Mouse (Mus musculus) limb, embryonic 12.5 days (tissue): Measurements from ENCODE around the gene Atp1a2. TPM values are rescaled to one million over a fixed set of nuclear protein-coding genes. Genes with fewer than 3 reads are reported as not detected.
"Not testable (repeated sequence)": the region's sequence is repeated elsewhere in the genome, so short reads cannot be mapped to it uniquely, and the experiment has no call there.

Experiments used
- ATAC-seq: fragments of 200-750 bp; cut with Nextera tagmentation; 2 replicates; pipeline ENCODE4 v1.8.0; 2017; ENCODE audit warnings: low read depth, moderate TSS enrichment; ENCODE audit not compliant: insufficient number of reproducible peaks, insufficient read depth, low FRiP score, low TSS enrichment
- H3K27ac ChIP-seq: fragments of 300-500 bp; sonication (generic); 2 replicates; pipeline ENCODE4 v1.5.1; 2016; ENCODE audit warnings: mild to moderate bottlenecking, moderate library complexity
- H3K27me3 ChIP-seq: fragments of 300-500 bp; sonication (generic); 2 replicates; pipeline ENCODE4 v1.6.1; 2016; ENCODE audit warnings: mild to moderate bottlenecking, moderate library complexity
- H3K36me3 ChIP-seq: fragments of 300-500 bp; sonication (generic); 2 replicates; pipeline ENCODE4 v1.6.1; 2016; ENCODE audit warnings: mild to moderate bottlenecking, moderate library complexity
- H3K4me1 ChIP-seq: fragments of 300-500 bp; sonication (generic); replicated peaks from 2 replicates; pipeline ENCODE4 v1.6.1; 2016
- H3K4me2 ChIP-seq: fragments of 300-500 bp; sonication (generic); 2 replicates; pipeline ENCODE4 v1.6.1; 2016; ENCODE audit warnings: mild to moderate bottlenecking, moderate library complexity
- H3K4me3 ChIP-seq: fragments of 300-500 bp; sonication (generic); replicated peaks from 2 replicates; pipeline ENCODE4 v1.5.1; 2016; ENCODE audit warnings: mild to moderate bottlenecking
- H3K9ac ChIP-seq: fragments of 300-500 bp; sonication (generic); replicated peaks from 2 replicates; pipeline ENCODE4 v1.6.1; 2016; ENCODE audit warnings: mild to moderate bottlenecking, moderate library complexity
- H3K9me3 ChIP-seq: fragments of 300-500 bp; sonication (generic); 2 replicates; pipeline ENCODE4 v1.6.1; 2016; ENCODE audit warnings: mild to moderate bottlenecking, moderate library complexity
- WGBS: fragments of 180-500 bp; shearing (Covaris S2); methylation state at CpG from one replicate; pipeline ENCODE4 v1.1.7; 2016; 5-methylcytosine and 5-hydroxymethylcytosine counted together
- polyA plus RNA-seq: library from polyadenylated mRNA; unstranded; fragments of >200 nt; fragmentation: Nextera tagmentation; extraction: Ambion mirVana; gene quantifications from 2 replicates; pipeline ENCODE4 v1.2.1, GENCODE M21; 2016

The Atp1a2 gene
- polyA plus RNA-seq, 1 experiment from 2014 or later, result 5.1 TPM

DNA sequence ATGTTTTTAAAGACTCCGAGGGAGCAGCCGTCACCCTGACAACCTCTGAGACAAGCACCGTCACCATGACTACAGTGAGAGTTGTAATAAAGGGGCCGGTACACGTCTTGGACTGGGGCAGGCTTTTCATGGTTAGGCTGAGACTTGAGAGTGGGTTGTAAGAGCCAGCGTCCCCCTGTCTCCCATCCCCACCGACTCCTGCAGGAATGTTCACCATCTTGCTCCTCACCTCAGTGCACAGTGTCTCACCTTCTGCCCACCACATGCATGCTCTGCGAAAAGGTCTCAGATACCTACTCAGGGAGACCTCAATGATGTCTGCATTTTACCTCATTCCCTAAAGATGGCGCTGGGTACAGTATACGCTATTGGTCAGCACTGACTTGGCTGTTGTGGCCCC lies 26.1 kb downstream of the Atp1a2 start:
- Histone ChIP-seq H3K4me3 (no peak overlapping the region), H3K9ac (no peak overlapping the region), H3K4me1 (no peaks in the 10 kb centered on the region), H3K36me3 (no peaks in the 10 kb centered on the region), H3K27ac (no peak overlapping the region), H3K27me3 (no peaks in the 10 kb centered on the region), H3K9me3 (no peaks in the 10 kb centered on the region), H3K4me2 (no peak overlapping the region)
- no peak for ATAC-seq
- 75% methylated on average over 10 of the region's 10 CpGs for WGBS

DNA sequence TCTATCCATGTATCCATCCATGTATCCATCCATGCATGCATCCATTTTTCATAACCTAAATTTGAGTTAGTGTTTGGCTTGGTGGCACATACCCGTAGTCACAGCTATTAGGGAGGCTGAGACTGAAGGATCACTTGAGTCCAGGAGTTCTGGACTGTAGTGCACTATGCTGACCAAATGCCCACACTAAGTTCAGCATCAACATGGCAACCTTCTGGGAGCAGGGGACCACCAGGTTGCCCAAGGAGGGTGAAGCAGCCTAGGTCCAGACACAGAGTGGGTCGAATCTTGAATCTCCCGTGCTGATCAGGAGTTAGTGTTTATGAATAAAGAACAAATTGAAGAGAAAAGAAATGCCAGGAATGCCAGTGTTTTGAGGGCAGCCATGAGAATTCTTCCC lies 26.7 kb downstream of the Atp1a2 start:
- no peaks in the 10 kb centered on the region for H3K9me3 ChIP-seq
- H3K9ac ChIP-seq, result no peak overlapping the region
- H3K4me3 ChIP-seq, result no peak overlapping the region
- no peak overlapping the region for H3K27ac ChIP-seq
- no peak for ATAC-seq
- no peak overlapping the region for H3K4me2 ChIP-seq
- H3K27me3 ChIP-seq, result no peaks in the 10 kb centered on the region
- WGBS, result 89% methylated on average over 3 of the region's 3 CpGs
- H3K36me3 ChIP-seq, result no peaks in the 10 kb centered on the region
- no peaks in the 10 kb centered on the region for H3K4me1 ChIP-seq

DNA sequence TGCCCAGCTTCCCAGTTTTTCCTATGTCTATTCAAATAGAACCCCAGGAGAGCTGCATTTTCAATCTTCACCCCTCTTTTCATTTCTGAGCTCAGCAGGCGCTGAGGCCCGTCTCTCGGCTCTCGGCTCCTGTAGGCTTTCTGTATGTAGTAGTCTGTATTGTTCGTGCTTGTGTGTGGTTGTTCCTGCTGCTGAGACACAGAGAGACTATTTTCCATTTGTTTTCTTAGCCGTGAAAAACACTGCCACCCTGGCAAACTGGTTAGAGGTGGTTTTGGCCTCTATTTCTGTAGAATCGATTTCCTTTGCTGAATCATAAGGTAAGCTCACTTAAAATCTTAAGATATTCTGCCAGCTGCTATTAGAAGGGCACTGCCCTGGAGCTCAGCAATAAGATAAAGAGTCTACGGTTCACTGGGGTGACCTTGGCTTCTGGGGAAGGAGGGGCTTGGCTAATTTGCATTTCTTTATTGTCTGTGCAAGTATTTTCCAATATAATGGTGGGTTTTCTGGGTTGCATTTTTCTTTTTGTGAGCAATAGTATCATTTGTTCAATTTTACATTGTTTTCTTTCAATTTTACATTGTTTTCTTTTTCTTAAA lies 36.3 kb downstream of the Atp1a2 start, which contains the start of gene Igsf8:
TSS of gene Igsf8 (plus strand) at position 165 of the 602 bp plus-strand sequence.
- no peaks in the 10 kb centered on the region for H3K27me3 ChIP-seq
- H3K4me1 ChIP-seq, result no peaks in the 10 kb centered on the region
- no peak for ATAC-seq
- no peak within 1 kb of the TSS for H3K4me2 ChIP-seq
- 68% methylated on average over 8 of the region's 8 CpGs for WGBS
- no peaks in the 10 kb centered on the region for H3K36me3 ChIP-seq
- no peak within 1 kb of the TSS for H3K4me3 ChIP-seq
- H3K9ac ChIP-seq, result no peak within 1 kb of the TSS
- peaks cover 4% of the 10 kb centered on the region for H3K9me3 ChIP-seq
- H3K27ac ChIP-seq, result no peak within 1 kb of the TSS

DNA sequence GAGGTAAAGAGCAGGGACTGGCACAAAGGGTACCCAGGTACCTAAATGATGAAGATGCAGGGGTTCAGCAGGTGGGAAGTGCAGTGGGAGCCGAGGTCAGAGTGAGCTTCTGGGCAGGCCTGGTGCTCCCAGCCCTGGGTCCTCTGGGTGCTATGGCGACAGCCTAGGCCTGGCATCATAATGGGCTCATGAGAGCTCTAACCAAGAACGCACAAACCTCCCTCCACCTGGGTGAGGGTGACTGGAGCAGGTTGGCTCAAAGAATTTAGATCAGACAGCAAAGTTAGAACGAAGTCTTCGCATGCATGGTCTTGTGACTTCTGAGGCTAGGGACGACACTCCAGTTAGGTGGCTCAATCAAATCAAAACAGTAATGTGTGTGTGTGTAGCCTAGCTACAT lies 39.5 kb downstream of the Atp1a2 start, which contains the start of gene Atp1a4:
TSS of gene Atp1a4 (minus strand) at position 101 of the 400 bp plus-strand sequence.
- H3K27ac ChIP-seq, result no peak within 1 kb of the TSS
- 87% methylated on average over 6 of the region's 6 CpGs for WGBS

DNA sequence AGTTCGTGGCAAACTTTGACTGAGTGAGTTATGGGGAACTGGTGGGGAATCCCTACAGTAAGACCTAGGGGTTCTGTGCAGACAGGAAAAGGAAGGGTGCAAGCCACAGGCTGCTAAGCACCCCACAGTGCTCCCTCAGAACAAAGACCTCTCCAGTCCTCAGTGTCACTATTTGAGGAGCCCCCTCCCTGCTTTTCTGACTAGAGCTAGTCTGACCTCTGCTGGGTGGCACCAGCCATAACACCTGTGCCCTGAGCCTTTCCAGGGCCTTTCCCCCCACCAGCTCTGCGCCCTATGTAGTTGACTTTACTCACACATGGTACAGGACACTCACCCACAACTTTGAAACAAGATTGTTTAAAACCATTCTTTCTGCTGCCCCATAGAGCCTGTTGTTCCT lies 50.2 kb downstream of the Atp1a2 start:
- H3K9me3 ChIP-seq, result no peaks in the 10 kb centered on the region
- H3K27ac ChIP-seq, result no peak overlapping the region
- H3K4me1 ChIP-seq, result peaks cover 11% of the 10 kb centered on the region; the same call in 1 of the 2 replicates
- peak; percentile 48; the same call in 1 of the 2 replicates for ATAC-seq
- H3K4me3 ChIP-seq, result no peak overlapping the region
- H3K4me2 ChIP-seq, result no peak overlapping the region
- no peaks in the 10 kb centered on the region for H3K36me3 ChIP-seq
- H3K27me3 ChIP-seq, result peaks cover 22% of the 10 kb centered on the region
- 48% methylated on average over 2 of the region's 2 CpGs for WGBS
- no peak overlapping the region for H3K9ac ChIP-seq

More for the DNA sequence above, 39.5 kb downstream of the Atp1a2 start, which contains the start of gene Atp1a4:
- no peak for ATAC-seq
- H3K4me1 ChIP-seq, result no peaks in the 10 kb centered on the region
- 0 out of 2 replicates have a peak, but pooled peaks cover 3% of the 10 kb centered on the region for H3K9me3 ChIP-seq
- H3K36me3 ChIP-seq, result no peaks in the 10 kb centered on the region
- no peak within 1 kb of the TSS for H3K4me2 ChIP-seq
- no peak within 1 kb of the TSS for H3K4me3 ChIP-seq
- no peaks in the 10 kb centered on the region for H3K27me3 ChIP-seq
- H3K9ac ChIP-seq, result no peak within 1 kb of the TSS

DNA sequence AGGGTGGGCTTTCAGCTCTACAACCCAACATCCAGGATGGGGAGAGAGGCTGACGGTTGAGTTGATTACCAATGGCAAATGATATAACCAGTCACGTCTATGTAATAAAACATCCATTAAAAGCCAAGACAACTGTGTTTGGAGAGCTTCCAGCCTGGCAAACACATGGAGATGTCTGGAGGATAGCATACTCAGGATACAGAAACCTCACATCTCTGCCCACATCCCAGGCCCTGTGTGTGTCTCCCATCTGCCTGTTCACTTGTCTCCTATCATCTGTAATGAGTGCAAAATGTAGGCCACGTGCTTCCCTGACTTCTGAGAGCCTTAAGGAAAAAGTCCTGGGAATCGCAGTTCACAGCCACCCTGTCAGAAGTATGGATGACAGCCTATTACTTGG lies 50.6 kb downstream of the Atp1a2 start:
- Histone ChIP-seq H3K4me2 (no peak overlapping the region), H3K27ac (no peak overlapping the region), H3K9ac (no peak overlapping the region), H3K27me3 (peaks cover 22% of the 10 kb centered on the region), H3K9me3 (no peaks in the 10 kb centered on the region), H3K36me3 (no peaks in the 10 kb centered on the region), H3K4me3 (no peak overlapping the region), H3K4me1 (peaks cover 11% of the 10 kb centered on the region; the same call in 1 of the 2 replicates)
- WGBS, result 69% methylated on average over 4 of the region's 4 CpGs
- no peak for ATAC-seq

DNA sequence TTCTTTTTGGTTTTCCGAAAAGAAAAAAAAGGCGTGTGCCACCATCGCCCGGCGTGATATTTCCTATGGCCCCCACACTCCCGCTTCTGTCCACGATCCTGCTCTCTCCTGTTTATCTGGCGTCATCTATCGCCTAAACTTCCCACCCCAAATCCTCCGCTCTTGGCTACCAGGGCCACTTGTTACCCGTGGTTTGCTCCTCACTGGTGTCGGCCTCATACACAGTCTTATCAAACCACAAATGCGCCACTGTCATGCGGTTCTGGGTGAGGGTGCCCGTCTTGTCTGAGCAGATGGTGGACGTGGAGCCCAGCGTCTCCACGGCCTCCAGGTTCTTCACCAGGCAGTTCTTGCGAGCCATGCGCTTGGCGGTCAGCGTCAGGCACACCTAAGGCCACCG lies 53.2 kb downstream of the Atp1a2 start:
- Histone ChIP-seq H3K4me2 (peak overlapping the region; percentile 35), H3K4me3 (peak overlapping the region; percentile 16; the same call in 1 of the 2 replicates), H3K27me3 (peaks cover 22% of the 10 kb centered on the region), H3K4me1 (peaks cover 11% of the 10 kb centered on the region; the same call in 1 of the 2 replicates)
- WGBS, result 32% methylated on average over 23 of the region's 23 CpGs
- not testable (repeated sequence) for ATAC-seq, H3K9me3 ChIP-seq, H3K36me3 ChIP-seq, H3K27ac ChIP-seq, H3K9ac ChIP-seq

DNA sequence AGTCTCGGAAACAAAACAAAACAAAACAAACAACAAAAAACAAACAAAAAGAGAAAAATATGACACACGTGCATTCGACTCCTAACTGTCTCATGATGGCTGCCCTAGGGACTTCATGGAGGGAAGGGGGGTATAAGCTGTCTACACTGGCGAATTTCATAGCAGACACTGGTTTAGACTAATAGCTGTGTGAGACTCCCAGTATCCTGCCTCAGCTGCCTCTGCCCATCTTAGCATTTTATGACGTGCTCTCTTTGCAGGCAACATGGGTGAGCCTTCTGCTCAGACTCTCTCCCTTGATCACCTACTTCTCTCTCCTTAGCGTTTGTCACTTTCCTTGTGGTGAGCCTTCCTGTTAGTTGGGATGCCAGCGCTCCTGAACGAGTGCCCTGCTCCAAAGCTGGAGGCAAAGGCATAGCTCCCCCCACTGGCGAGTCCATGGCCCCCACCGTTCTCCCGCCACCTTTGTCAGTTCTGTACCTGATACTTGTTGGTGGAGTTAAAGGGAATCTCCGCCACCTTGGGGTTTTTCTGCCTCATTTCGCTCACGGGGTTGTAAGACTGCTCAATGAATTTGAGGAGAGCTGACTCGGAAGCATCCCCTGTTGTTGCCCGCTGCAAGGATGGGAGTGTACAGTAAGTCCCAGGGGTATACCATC lies 54.2 kb downstream of the Atp1a2 start:
- H3K4me1 ChIP-seq, result peaks cover 11% of the 10 kb centered on the region; the same call in 1 of the 2 replicates
- ATAC-seq, result no peak
- no peak overlapping the region for H3K9ac ChIP-seq
- H3K27ac ChIP-seq, result no peak overlapping the region
- H3K36me3 ChIP-seq, result no peaks in the 10 kb centered on the region
- H3K27me3 ChIP-seq, result peaks cover 22% of the 10 kb centered on the region
- H3K9me3 ChIP-seq, result no peaks in the 10 kb centered on the region
- peak overlapping the region; percentile 35 for H3K4me2 ChIP-seq
- peak overlapping the region; percentile 16; the same call in 1 of the 2 replicates for H3K4me3 ChIP-seq
- 24% methylated on average over 16 of the region's 16 CpGs for WGBS

DNA sequence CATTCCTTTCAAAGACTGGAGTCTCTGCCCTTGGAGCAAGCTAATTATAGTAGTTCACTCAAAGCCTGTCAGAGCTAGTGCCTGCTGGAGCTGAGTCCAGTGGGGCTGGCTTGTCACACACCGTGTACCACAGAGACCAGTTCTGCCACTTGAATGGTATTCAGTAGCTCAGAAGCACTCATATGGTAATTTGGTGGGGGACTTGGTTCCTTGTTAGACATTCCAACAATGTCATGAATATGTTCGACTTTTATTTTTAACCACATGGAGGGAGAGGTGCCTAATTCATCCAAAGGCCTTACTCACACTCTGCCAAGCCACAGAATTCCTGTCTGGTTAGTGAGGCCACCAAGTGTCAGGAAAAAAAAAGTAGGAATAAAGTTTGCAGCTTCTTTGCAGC lies 55.5 kb downstream of the Atp1a2 start:
- H3K4me2 ChIP-seq, result no peak overlapping the region
- WGBS, result 66% methylated on average over 2 of the region's 2 CpGs

DNA sequence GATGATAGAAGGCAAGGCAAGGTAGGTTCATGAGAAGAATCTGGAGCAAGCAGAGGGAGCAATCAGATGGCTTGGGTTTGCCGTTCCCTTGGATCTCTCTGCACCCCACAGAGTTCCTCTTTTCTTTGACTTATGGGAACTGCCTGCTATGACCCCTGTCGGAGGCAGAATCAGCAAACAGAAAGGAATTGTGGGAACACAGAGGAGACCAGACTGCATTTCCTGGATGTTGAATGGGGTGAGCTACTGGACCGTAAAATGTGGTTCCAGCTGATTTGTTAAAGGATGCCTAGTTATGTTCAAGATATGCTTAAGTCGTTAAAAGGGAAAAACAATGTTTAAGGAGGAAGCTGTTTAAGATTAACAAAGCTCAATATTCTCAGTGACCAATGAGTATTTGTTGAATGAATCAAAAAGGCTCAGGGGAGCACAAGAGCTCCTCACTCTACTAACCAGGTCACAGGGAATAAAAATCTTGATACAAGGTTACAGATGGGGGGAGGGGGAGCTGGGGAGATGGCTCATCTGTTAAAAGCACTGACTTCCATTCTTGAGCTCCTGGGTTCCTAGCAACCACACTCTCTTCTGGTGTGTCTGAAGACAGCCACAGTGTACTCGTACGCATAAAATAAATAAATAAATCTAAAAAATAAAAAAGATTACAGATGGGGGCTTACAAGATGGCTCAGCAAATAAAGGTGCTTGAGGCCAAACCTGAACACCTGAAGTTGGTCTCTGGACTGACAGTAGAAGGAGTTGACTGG lies 56.7 kb downstream of the Atp1a2 start:
- Histone ChIP-seq H3K9ac (no peak overlapping the region), H3K9me3 (no peaks in the 10 kb centered on the region), H3K4me3 (no peak overlapping the region), H3K27me3 (peaks cover 22% of the 10 kb centered on the region), H3K36me3 (no peaks in the 10 kb centered on the region), H3K4me1 (peaks cover 11% of the 10 kb centered on the region; the same call in 1 of the 2 replicates), H3K27ac (no peak overlapping the region), H3K4me2 (no peak overlapping the region)
- no peak for ATAC-seq
- 64% methylated on average over 6 of the region's 6 CpGs for WGBS

More for the DNA sequence above, 55.5 kb downstream of the Atp1a2 start:
- Histone ChIP-seq H3K27me3 (peaks cover 22% of the 10 kb centered on the region), H3K4me3 (no peak overlapping the region), H3K36me3 (no peaks in the 10 kb centered on the region), H3K4me1 (peaks cover 11% of the 10 kb centered on the region; the same call in 1 of the 2 replicates), H3K27ac (no peak overlapping the region), H3K9ac (no peak overlapping the region), H3K9me3 (no peaks in the 10 kb centered on the region)
- ATAC-seq, result no peak

DNA sequence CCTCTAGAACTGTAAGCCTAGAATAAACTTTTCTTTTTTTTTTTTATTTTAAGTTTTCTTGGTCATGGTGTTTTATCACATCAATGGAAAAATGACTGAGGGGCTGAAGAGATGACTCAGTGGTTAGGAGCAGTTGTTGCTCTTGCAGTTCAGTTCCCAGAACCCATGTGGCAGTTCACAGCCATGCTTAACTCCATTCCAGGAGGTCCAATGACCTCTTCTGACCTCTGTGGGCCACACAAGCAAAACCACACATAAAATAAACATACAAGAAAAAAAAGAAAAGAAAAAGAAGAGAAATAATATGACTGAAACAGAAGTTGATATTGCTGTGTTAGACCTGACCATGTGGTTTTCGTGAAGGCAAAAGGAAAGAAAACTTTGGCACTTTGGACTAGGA lies 68.6 kb downstream of the Atp1a2 start:
- Histone ChIP-seq H3K27me3 (no peaks in the 10 kb centered on the region), H3K9me3 (no peaks in the 10 kb centered on the region), H3K4me2 (no peak overlapping the region), H3K4me1 (no peaks in the 10 kb centered on the region), H3K4me3 (no peak overlapping the region), H3K9ac (no peak overlapping the region), H3K27ac (no peak overlapping the region), H3K36me3 (no peaks in the 10 kb centered on the region)
- ATAC-seq, result no peak
- WGBS, result 94% methylated on average over 1 of the region's 1 CpGs
